In the genomic region with DNA sequence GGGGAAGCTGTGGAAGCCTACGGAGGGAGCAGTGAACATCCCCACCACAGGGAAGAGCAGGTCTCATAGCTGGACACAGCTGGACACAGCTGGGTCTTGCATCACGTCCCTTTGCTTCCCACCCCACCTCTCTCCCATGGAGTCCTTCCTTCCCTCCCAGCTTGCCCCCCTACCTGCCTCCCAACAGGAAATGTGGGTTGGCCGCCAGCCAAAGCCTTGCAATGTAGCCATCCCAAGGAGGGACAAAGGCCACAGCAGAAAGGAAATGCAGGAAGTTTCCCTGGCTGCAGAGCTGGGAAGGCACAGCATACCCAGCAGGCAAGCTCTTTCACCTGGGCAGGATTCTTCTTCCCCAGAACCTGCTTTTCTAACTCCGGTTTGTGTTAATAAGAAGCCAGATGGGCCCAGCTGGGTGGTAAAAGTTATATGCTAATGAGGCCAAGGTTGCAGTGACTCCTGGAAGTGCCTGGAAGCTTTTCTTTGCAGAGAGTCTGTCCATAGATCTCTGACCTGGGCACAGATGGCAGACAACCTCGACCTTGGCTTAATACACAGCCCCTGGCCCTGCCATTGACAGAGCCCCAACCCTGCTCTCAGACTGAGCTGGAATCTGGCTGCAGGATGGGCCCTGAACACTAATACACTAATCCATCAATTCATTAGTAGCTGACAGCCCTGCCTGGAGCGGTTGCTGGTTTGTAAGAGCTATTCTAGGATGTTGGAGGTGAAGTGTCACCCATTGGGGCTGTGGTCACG, we compare ENCODE assay signal across 8 mouse cellular contexts. TPM values are rescaled to one million over a fixed set of nuclear protein-coding genes. Genes with fewer than 3 reads are reported as not detected.
DNase-seq lines count a peak whose midpoint lies in the region; ATAC-seq and TF ChIP-seq lines count a peak whose summit lies in the region.

No protein-coding gene starts in this region.

- H3K27ac ChIP-seq in thymus, adult 2 months (ENCODE audit: control insufficient read depth, insufficient read depth, low read length) = no peak overlapping the region

- no peak overlapping the region for H3K4me3 ChIP-seq in thymus, adult 2 months (ENCODE audit: control insufficient read depth, insufficient read depth, low read length)

- no peak for TF ChIP-seq POLR2A in thymus, adult 2 months (IDR thresholded peaks at IDR 0.05; ENCODE audit: control insufficient read depth, extremely low read depth, insufficient read depth, low read length, poor library complexity)

- peak; percentile 18 for DNase-seq in ovary, postnatal 36 days (ENCODE audit: low spot score)
- no peak for DNase-seq in ovary, adult 18-20 months (ENCODE audit: low spot score)
- peak; percentile 71 to 84 for DNase-seq in heart, adult 18-20 months
- peak; percentile 52 for DNase-seq in kidney, adult 11 months
- peak; percentile 78 for DNase-seq in lung, postnatal 10 days
- no peak for DNase-seq in thymus, adult 2 months
- DNase-seq in cerebellum, postnatal 36 days = no peak

- no peaks in the 10 kb centered on the region for H3K27me3 ChIP-seq in thymus, adult 2 months (ENCODE audit: control insufficient read depth, insufficient read depth, low read length)

- no peaks in the 10 kb centered on the region for H3K36me3 ChIP-seq in thymus, adult 2 months (ENCODE audit: control insufficient read depth, insufficient read depth, low read length)

- no peak for TF ChIP-seq CTCF in thymus, adult 2 months (IDR thresholded peaks at IDR 0.05; ENCODE audit: borderline replicate concordance, control insufficient read depth, extremely low read depth, insufficient read depth, low read length, poor library complexity)

- no peaks in the 10 kb centered on the region for H3K4me1 ChIP-seq in thymus, adult 2 months (replicated peaks; ENCODE audit: control insufficient read depth, insufficient read depth, low read length)

- 73% methylated on average over 7 of the region's 7 CpGs for WGBS in thymus, adult 2 months

- ATAC-seq in granulocyte monocyte progenitor cell, adult 5-6 weeks (replicated peaks; ENCODE audit: poor library complexity, severe bottlenecking) = no peak

RNA-seq across cellular contexts. Expression of a gene that starts 46.0 kb away (rescaled TPM):
- total RNA-seq in heart, adult 18-20 months (2021) = 1 to 10 TPM; 2.2 to 2.4 TPM
- 7.4 and 8.1 TPM in 2 replicates for polyA plus RNA-seq in thymus, adult 2 months (2012; rRNA removed)
- 0.21 TPM in 1 of 2 replicates, not detected in the other for total RNA-seq in granulocyte monocyte progenitor cell, adult 5-6 weeks (2014; fragmentation: Nextera tagmentation)
- total RNA-seq in granulocyte monocyte progenitor cell, adult 5-6 weeks (2017) = 0.13 TPM in 1 of 2 replicates, not detected in the other

Comparison
In these comparisons a context has a peak if more than half of its experiments do, and no peak if none do; other contexts are left out.
1. DNase-seq: peak in ovary, postnatal 36 days (single experiment), heart, adult 18-20 months (2 of 2), kidney, adult 11 months (single experiment) and lung, postnatal 10 days (single experiment); none in ovary, adult 18-20 months (single experiment), thymus, adult 2 months (single experiment) and cerebellum, postnatal 36 days (0 of 2).